Mouse (Mus musculus): ENCODE results near the gene Lonp2. TPM values are rescaled to one million over a fixed set of nuclear protein-coding genes. Genes with fewer than 3 reads are reported as not detected.

Gene Lonp2
- polyA plus RNA-seq, 1 experiment from 2014 or later: 106 TPM

- ATAC-seq: no peak
- POLR2A ChIA-PET: interaction anchor here (1.6 kb wide), 1 partner anchor 12 kb away, joined by 3 read pairs; no protein-coding TSS in a partner anchor
- in situ Hi-C loops (cut with MboI; ENCODE audit: low pct_unique_long_range_greater_than_20kb): no loop called here
- H3K27me3 ChIP-seq: peaks cover 39% of the 10 kb centered on the region
- no peak for DNase-seq (ENCODE audit: low read depth, low spot score)
- CTCF ChIA-PET: interaction anchor here (1.1 kb wide), 1 partner anchor 7 kb away, joined by 3 read pairs; no protein-coding TSS in a partner anchor
- TF ChIP-seq CTCF (IDR thresholded peaks at IDR 0.05): no peak
Measured at GRCm38 (mm10) chr8:86617759-86618387, 6.0 kb upstream of the Lonp2 start.

- H3K27me3 ChIP-seq: peaks cover under 1% of the 10 kb centered on the region
- ChIA-PET POLR2A (no interaction called here), CTCF (no interaction called here)
- ATAC-seq (peak; percentile 3), DNase-seq (ENCODE audit: low read depth, low spot score) (no peak)
- no peak for TF ChIP-seq CTCF (IDR thresholded peaks at IDR 0.05)
- in situ Hi-C loops (cut with MboI; ENCODE audit: low pct_unique_long_range_greater_than_20kb): no loop called here
Measured at GRCm38 (mm10) chr8:86623551-86623910, 312 bp upstream of the Lonp2 start.

GRCm38 (mm10) chr8:86624915-86625314 lies 1.1 kb downstream of the Lonp2 start:
- TF ChIP-seq CTCF (IDR thresholded peaks at IDR 0.05): no peak
- ATAC-seq (no peak), DNase-seq (ENCODE audit: low read depth, low spot score) (no peak)
- ChIA-PET POLR2A (interaction anchor here (0.6 kb wide), 1 partner anchor 98 kb away, joined by 7 read pairs; no protein-coding TSS in a partner anchor), CTCF (no interaction called here)
- in situ Hi-C loops (cut with MboI; ENCODE audit: low pct_unique_long_range_greater_than_20kb): no loop called here
- H3K27me3 ChIP-seq: no peaks in the 10 kb centered on the region

GRCm38 (mm10) chr8:86630212-86630611 lies 6.4 kb downstream of the Lonp2 start:
- TF ChIP-seq CTCF (IDR thresholded peaks at IDR 0.05): no peak
- in situ Hi-C loops (cut with MboI; ENCODE audit: low pct_unique_long_range_greater_than_20kb): no loop called here
- ChIA-PET CTCF (no interaction called here), POLR2A (no interaction called here)
- H3K27me3 ChIP-seq: no peaks in the 10 kb centered on the region
- no peak for DNase-seq (ENCODE audit: low read depth, low spot score)
- ATAC-seq: no peak

DNA sequence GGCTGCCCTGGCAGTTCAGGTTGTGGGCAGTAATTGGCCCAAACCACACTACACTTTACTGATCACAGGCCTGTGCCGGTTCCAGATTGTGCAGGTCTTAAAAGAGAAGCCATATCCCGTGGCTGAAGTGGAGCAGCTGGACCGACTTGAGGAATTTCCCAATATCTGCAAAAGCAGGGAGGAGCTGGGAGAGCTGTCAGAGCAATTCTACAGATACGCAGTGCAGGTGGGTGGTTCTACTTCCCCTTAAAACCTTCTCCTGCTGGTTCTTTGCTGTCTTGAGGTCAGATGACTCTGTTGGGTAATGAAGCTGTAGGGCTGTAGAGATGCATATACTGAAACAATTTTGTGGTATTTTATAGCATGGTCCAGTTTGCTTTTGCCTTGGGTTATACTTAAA lies 7.6 kb downstream of the Lonp2 start:
- no peak for TF ChIP-seq CTCF (IDR thresholded peaks at IDR 0.05)
- no peaks in the 10 kb centered on the region for H3K27me3 ChIP-seq
- POLR2A ChIA-PET: no interaction called here
- no peak for ATAC-seq
- no peak for DNase-seq (ENCODE audit: low read depth, low spot score)
- CTCF ChIA-PET: interaction anchor here (0.8 to 1.6 kb wide), 2 partner anchors 46 to 278 kb away, joined by 3 read pairs; no protein-coding TSS in a partner anchor
- in situ Hi-C loops (cut with MboI; ENCODE audit: low pct_unique_long_range_greater_than_20kb): no loop called here

GRCm38 (mm10) chr8:86637826-86638225 lies 14.0 kb downstream of the Lonp2 start:
- ChIA-PET POLR2A (interaction anchor here (1.2 kb wide), 1 partner anchor 16 kb away, joined by 3 read pairs; no protein-coding TSS in a partner anchor), CTCF (no interaction called here)
- ATAC-seq (no peak), DNase-seq (ENCODE audit: low read depth, low spot score) (no peak)
- no peaks in the 10 kb centered on the region for H3K27me3 ChIP-seq
- no peak for TF ChIP-seq CTCF (IDR thresholded peaks at IDR 0.05)
- in situ Hi-C loops (cut with MboI; ENCODE audit: low pct_unique_long_range_greater_than_20kb): no loop called here

DNA sequence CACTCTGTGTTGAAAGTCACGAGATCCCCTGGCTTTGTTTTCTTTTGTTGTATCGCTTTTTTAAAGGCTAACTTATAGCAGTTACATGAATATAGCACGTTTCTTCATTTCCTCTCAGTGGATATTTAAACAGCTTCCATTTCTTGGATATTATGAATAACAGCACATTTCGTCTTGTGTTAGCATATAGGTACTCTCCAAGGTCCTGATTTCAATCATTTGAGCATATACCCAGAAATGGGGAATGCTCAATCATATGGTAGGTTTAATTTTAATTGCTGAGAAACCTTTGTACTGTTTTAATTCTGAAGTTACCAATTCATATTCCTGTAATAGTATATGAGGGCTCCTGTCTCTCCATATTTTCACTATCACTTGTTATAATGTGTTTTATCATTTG lies 15.1 kb downstream of the Lonp2 start:
- in situ Hi-C loops (cut with MboI; ENCODE audit: low pct_unique_long_range_greater_than_20kb): no loop called here
- no peak for TF ChIP-seq CTCF (IDR thresholded peaks at IDR 0.05)
- ChIA-PET CTCF (interaction anchor here (1.3 kb wide), 1 partner anchor 14 kb away, joined by 4 read pairs; no protein-coding TSS in a partner anchor), POLR2A (no interaction called here)
- DNase-seq (ENCODE audit: low read depth, low spot score): no peak
- no peaks in the 10 kb centered on the region for H3K27me3 ChIP-seq
- ATAC-seq: no peak

GRCm38 (mm10) chr8:86642682-86643081 lies 18.8 kb downstream of the Lonp2 start:
- H3K27me3 ChIP-seq: no peaks in the 10 kb centered on the region
- no peak for TF ChIP-seq CTCF (IDR thresholded peaks at IDR 0.05)
- CTCF ChIA-PET: interaction anchor here (1.0 kb wide), 1 partner anchor 17 kb away, joined by 3 read pairs; no protein-coding TSS in a partner anchor
- in situ Hi-C loops (cut with MboI; ENCODE audit: low pct_unique_long_range_greater_than_20kb): loop anchor here (10.0 kb wide), 1 partner anchor 262 kb away; no protein-coding TSS in a partner anchor
- DNase-seq (ENCODE audit: low read depth, low spot score) (no peak), ATAC-seq (no peak)
- POLR2A ChIA-PET: no interaction called here

- H3K27me3 ChIP-seq: no peaks in the 10 kb centered on the region
- ChIA-PET POLR2A (no interaction called here), CTCF (no interaction called here)
- TF ChIP-seq CTCF (IDR thresholded peaks at IDR 0.05): no peak
- DNase-seq (ENCODE audit: low read depth, low spot score) (no peak), ATAC-seq (no peak)
- in situ Hi-C loops (cut with MboI; ENCODE audit: low pct_unique_long_range_greater_than_20kb): loop anchor here (10.0 kb wide), 1 partner anchor 260 kb away; no protein-coding TSS in a partner anchor
Measured at GRCm38 (mm10) chr8:86644661-86645060, 20.8 kb downstream of the Lonp2 start.

DNA sequence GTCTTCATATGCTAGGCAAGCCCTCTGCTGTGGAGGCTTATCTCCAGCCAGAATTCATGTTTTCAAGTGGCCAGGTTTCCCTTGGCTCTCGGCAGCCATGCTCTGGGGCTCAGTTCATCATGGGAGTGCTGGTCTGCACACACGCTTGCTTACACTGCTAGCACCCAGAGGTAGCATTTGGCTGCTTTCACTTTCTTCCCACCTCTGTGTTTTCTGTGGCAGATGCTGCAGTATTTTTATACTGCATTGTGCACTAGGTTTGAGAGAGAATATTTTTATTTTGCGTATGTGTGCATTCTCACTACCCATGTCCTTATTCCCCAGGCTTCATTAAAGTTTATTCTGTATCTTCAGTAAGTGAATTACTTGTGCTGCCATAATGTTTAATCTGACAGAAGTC lies 23.9 kb downstream of the Lonp2 start:
- CTCF ChIA-PET: interaction anchor here (1.5 to 2.1 kb wide), 2 partner anchors 255 to 261 kb away, joined by 4 to 7 read pairs; no protein-coding TSS in a partner anchor
- in situ Hi-C loops (cut with MboI; ENCODE audit: low pct_unique_long_range_greater_than_20kb): loop anchor here (10.0 kb wide), 1 partner anchor 257 kb away; no protein-coding TSS in a partner anchor
- no peaks in the 10 kb centered on the region for H3K27me3 ChIP-seq
- TF ChIP-seq CTCF (IDR thresholded peaks at IDR 0.05): no peak
- DNase-seq (ENCODE audit: low read depth, low spot score) (no peak), ATAC-seq (no peak)
- POLR2A ChIA-PET: no interaction called here

DNA sequence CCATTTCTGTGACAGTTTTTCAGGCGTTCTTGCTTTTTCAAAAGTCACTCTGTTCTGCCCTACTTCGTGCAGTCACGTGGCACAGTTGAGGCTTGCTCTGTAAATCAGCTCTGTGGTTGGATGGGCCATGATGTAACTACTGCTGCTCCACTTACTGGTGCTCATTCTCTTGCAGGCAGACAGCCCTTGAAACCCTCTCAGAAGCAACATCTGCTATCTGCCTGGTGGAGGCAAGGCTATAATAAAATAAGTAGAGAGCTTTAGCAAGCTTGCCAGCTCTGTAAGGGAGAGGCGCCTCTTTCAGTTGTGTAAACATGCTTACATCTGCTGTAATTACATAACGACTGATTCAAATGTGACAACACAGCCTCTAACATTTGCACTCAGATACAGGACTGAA lies 27.6 kb downstream of the Lonp2 start:
- POLR2A ChIA-PET: no interaction called here
- no peak for TF ChIP-seq CTCF (IDR thresholded peaks at IDR 0.05)
- ATAC-seq: no peak
- no peak for DNase-seq (ENCODE audit: low read depth, low spot score)
- no peaks in the 10 kb centered on the region for H3K27me3 ChIP-seq
- CTCF ChIA-PET: interaction anchor here (0.7 kb wide), 1 partner anchor 203 kb away, joined by 3 read pairs; no protein-coding TSS in a partner anchor
- in situ Hi-C loops (cut with MboI; ENCODE audit: low pct_unique_long_range_greater_than_20kb): no loop called here
